Mouse (Mus musculus) forebrain, embryonic 12.5 days (tissue): ENCODE measurements around the gene Alkbh7. TPM values are rescaled to one million over a fixed set of nuclear protein-coding genes. Genes with fewer than 3 reads are reported as not detected.

Experiments
- ATAC-seq: fragments of 200-750 bp; cut with Nextera tagmentation; 2 replicates; pipeline ENCODE4 v1.8.0; 2017; ENCODE audit warnings: moderate TSS enrichment; ENCODE audit not compliant: low FRiP score
- H3K27ac ChIP-seq: fragments of 300-500 bp; sonication (generic); 2 replicates; pipeline ENCODE4 v1.5.1; 2016; ENCODE audit warnings: mild to moderate bottlenecking
- H3K27me3 ChIP-seq: fragments of 300-500 bp; sonication (generic); 2 replicates; pipeline ENCODE4 v1.6.1; 2016; ENCODE audit warnings: mild to moderate bottlenecking
- H3K36me3 ChIP-seq: fragments of 300-500 bp; sonication (generic); replicated peaks from 2 replicates; pipeline ENCODE4 v1.6.1; 2016; ENCODE audit warnings: mild to moderate bottlenecking
- H3K4me1 ChIP-seq: fragments of 300-500 bp; sonication (generic); 2 replicates; pipeline ENCODE4 v1.6.1; 2016
- H3K4me2 ChIP-seq: fragments of 300-500 bp; sonication (generic); 2 replicates; pipeline ENCODE4 v1.6.1; 2016; ENCODE audit warnings: mild to moderate bottlenecking, moderate library complexity
- H3K4me3 ChIP-seq: fragments of 300-500 bp; sonication (generic); replicated peaks from 2 replicates; pipeline ENCODE4 v1.5.1; 2016; ENCODE audit warnings: mild to moderate bottlenecking
- H3K9ac ChIP-seq: fragments of 300-500 bp; sonication (generic); 2 replicates; pipeline ENCODE4 v1.6.1; 2016; ENCODE audit warnings: mild to moderate bottlenecking
- H3K9me3 ChIP-seq: fragments of 300-500 bp; sonication (generic); 2 replicates; pipeline ENCODE4 v1.6.1; 2016
- WGBS: fragments of 180-500 bp; shearing (Covaris S2); methylation state at CpG from one replicate; pipeline ENCODE4 v1.1.7; 2016; 5-methylcytosine and 5-hydroxymethylcytosine counted together
- polyA plus RNA-seq: library from polyadenylated mRNA; unstranded; fragments of >200 nt; fragmentation: Nextera tagmentation; extraction: Ambion mirVana; gene quantifications from 2 replicates; pipeline ENCODE4 v1.2.1, GENCODE M21; 2016

Alkbh7 gene
- polyA plus RNA-seq, 1 experiment from 2014 or later, result 30.0 TPM

- ATAC-seq, result 0 out of 2 replicates have a peak, but pooled peaks have one; percentile 34
- H3K9ac ChIP-seq, result no peak overlapping the region
- H3K9me3 ChIP-seq, result no peaks in the 10 kb centered on the region
Observed at GRCm38 (mm10) chr17:57047406-57047805, 50.3 kb downstream of the Alkbh7 start.

GRCm38 (mm10) chr17:57048816-57049215, 51.7 kb downstream of the Alkbh7 start:
- WGBS, result 97% methylated on average over 3 of the region's 3 CpGs

More at GRCm38 (mm10) chr17:57047406-57047805, 50.3 kb downstream of the Alkbh7 start:
- WGBS, result 48% methylated on average over 5 of the region's 5 CpGs
- Histone ChIP-seq H3K36me3 (peaks cover 53% of the 10 kb centered on the region), H3K4me3 (no peak overlapping the region), H3K27ac (no peak overlapping the region), H3K4me2 (no peak overlapping the region), H3K27me3 (no peaks in the 10 kb centered on the region), H3K4me1 (no peaks in the 10 kb centered on the region)

More at GRCm38 (mm10) chr17:57048816-57049215, 51.7 kb downstream of the Alkbh7 start:
- Histone ChIP-seq H3K4me1 (no peaks in the 10 kb centered on the region), H3K36me3 (peaks cover 67% of the 10 kb centered on the region), H3K9me3 (no peaks in the 10 kb centered on the region), H3K9ac (no peak overlapping the region), H3K4me2 (no peak overlapping the region), H3K27ac (no peak overlapping the region), H3K27me3 (no peaks in the 10 kb centered on the region), H3K4me3 (no peak overlapping the region)
- no peak for ATAC-seq

Other genes with a start within 250 kb of the Alkbh7 start
- gene Nrtn, start 239.8 kb upstream of the Alkbh7 start, polyA plus RNA-seq, result 3.2 and 5.9 TPM in 2 replicates
- 46.6 and 49.4 TPM in 2 replicates for gene Dus3l, start 232.6 kb upstream of the Alkbh7 start, polyA plus RNA-seq
- 1.2 and 1.3 TPM in 2 replicates for gene Prr22, start 227.1 kb upstream of the Alkbh7 start, polyA plus RNA-seq
- 7.2 and 7.8 TPM in 2 replicates for gene Rfx2, start 166.3 kb upstream of the Alkbh7 start, polyA plus RNA-seq
- not detected in 2 replicates for gene Acsbg2, start 122.9 kb upstream of the Alkbh7 start, polyA plus RNA-seq
- gene 1700061G19Rik, start 121.9 kb upstream of the Alkbh7 start, polyA plus RNA-seq, result 0.50 and 0.59 TPM in 2 replicates
- 87.6 and 97.8 TPM in 2 replicates for gene Mllt1, start 61.9 kb upstream of the Alkbh7 start, polyA plus RNA-seq
- not detected in 2 replicates for gene Acer1, start 15.2 kb upstream of the Alkbh7 start, polyA plus RNA-seq
- gene Clpp, start 7.0 kb upstream of the Alkbh7 start, polyA plus RNA-seq, result 129 and 141 TPM in 2 replicates
- gene Pspn, start 2.7 kb downstream of the Alkbh7 start, polyA plus RNA-seq, result 0.61 TPM in 1 of 2 replicates, not detected in the other
- 80.9 and 81.8 TPM in 2 replicates for gene Gtf2f1, start 13.9 kb downstream of the Alkbh7 start, polyA plus RNA-seq
- gene Gm17949, start 14.1 kb downstream of the Alkbh7 start, polyA plus RNA-seq, result 0.45 and 0.64 TPM in 2 replicates
- gene Khsrp, start 34.2 kb downstream of the Alkbh7 start, polyA plus RNA-seq, result 62.8 and 70.7 TPM in 2 replicates
- not detected in 2 replicates for gene Slc25a41, start 44.3 kb downstream of the Alkbh7 start, polyA plus RNA-seq
- 1.3 and 2.5 TPM in 2 replicates for gene Crb3, start 61.8 kb downstream of the Alkbh7 start, polyA plus RNA-seq
- gene Slc25a23, start 62.5 kb downstream of the Alkbh7 start, polyA plus RNA-seq, result 20.3 and 21.3 TPM in 2 replicates
- 5.2 and 5.9 TPM in 2 replicates for gene Dennd1c, start 81.2 kb downstream of the Alkbh7 start, polyA plus RNA-seq
- gene Tubb4a, start 90.4 kb downstream of the Alkbh7 start, polyA plus RNA-seq, result 121 and 145 TPM in 2 replicates
- 8.7 and 9.2 TPM in 2 replicates for gene Tnfsf9, start 108.0 kb downstream of the Alkbh7 start, polyA plus RNA-seq
- not detected in 2 replicates for gene Cd70, start 152.4 kb downstream of the Alkbh7 start, polyA plus RNA-seq
- 0.13 TPM in 1 of 2 replicates, not detected in the other for gene Tnfsf14, start 196.8 kb downstream of the Alkbh7 start, polyA plus RNA-seq
- 0.04 and 0.14 TPM in 2 replicates for gene C3, start 230.8 kb downstream of the Alkbh7 start, polyA plus RNA-seq